Mouse (Mus musculus) left cerebral cortex, postnatal 36 days (tissue): ENCODE data around the gene Pid1. TPM values are rescaled to one million over a fixed set of nuclear protein-coding genes. Genes with fewer than 3 reads are reported as not detected.
A peak's percentile ranks its signal among the peaks of the same experiment; 100 is the strongest.
"Not testable (repeated sequence)": the region's sequence is repeated elsewhere in the genome, so short reads cannot be mapped to it uniquely, and the experiment has no call there.

ENCODE experiments used
- DNase-seq, 2 experiments: peaks; one replicate each; pipeline ENCODE4 v3.0.0; 2021 to 2022; ENCODE audit warnings: low spot score in 2 of 2, mixed read lengths in 1 of 2
- intact Hi-C: fragments of 180-260 bp; cut with DNase I; formaldehyde crosslinking; loops from one replicate; pipeline ENCODE4 v1.15.1; 2025
- total RNA-seq, 2 experiments: library from RNA; stranded (reverse); gene quantifications; 2 replicates each; pipeline ENCODE4 v1.2.3; 2021

Gene Pid1
- total RNA-seq, 2 experiments from 2014 or later: 38.0 to 54.5 TPM

DNA sequence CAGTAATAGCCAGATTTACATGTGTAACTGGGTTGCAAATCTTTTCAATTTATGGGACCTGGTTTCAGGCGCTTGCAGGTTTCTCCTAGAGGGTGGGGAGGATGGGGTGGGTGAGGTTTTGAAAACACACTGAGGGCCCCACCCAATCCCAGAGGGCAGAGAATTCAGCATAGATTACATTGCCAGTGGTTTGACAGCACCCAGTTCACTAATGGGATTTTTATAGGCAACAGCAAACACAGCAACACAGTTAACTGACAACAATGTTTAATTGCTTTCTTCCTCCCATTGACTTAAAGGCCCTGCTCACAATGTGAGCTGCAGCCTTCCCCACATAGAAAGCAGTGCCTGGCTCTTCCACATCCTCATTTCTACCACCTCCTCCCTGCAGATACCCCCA lies 1.8 kb downstream of the Pid1 start:
- DNase-seq: no peak
- intact Hi-C loops: no loop called here

DNA sequence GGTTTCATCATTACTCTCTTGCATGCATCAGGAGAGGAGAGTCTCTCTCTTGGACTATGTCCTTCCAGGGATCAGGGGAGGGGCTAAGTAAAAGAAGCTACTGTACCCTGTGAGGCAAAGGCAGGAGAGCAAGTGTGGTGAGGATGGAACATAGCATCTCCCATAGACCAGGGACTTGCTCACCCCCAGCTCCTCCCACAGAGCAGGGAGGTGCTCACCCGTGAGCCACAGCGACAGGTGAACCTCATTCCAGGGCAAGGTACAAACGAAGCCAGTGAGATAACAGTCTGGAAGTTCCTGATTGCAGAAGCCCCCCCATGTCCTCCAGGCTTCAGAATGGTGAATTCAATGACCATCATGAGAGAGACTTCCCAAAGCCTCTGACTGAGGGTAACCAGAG lies 2.6 kb downstream of the Pid1 start:
- intact Hi-C loops: no loop called here
- DNase-seq: no peak

DNA sequence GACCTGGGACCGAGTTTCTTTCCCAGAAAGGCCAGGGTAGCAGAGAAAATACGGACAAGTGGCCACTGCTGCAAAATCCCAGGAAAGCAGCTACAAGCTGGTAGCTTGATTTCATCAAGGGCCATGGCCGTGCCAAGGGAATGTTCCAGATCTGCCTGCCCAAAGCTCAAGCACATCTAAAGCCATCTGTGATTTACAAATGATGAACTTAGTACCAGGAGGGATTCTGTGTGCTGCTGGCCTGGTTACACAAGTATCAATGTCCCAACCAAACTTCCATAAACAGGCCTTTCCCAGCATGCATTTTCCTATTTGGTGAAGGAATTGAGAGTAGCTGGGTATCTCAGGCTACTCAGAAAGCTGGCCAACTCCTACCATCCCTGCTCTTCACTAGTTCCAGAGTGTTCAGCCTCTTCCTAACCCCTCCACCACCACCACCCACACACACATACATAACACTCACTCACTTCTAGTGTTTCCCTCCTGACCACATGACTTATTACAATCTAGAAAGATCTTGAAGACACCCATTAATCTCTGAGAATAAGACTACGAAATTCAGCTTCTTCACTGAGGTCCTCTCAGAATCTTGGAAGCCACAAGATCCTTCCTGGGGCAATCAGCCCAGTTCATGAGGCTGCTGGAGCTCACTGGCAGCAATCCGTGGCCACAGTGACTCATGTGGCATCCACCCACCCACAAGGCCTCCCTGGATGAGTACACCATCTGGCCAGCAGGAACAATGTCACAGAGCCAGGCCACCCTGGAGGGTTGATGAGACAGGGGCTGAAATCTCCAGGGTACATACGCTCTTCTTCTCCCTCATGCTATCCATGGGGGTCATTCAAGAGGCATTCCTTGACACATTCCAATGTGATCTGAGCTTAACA lies 4.1 kb downstream of the Pid1 start:
- intact Hi-C loops: no loop called here

DNA sequence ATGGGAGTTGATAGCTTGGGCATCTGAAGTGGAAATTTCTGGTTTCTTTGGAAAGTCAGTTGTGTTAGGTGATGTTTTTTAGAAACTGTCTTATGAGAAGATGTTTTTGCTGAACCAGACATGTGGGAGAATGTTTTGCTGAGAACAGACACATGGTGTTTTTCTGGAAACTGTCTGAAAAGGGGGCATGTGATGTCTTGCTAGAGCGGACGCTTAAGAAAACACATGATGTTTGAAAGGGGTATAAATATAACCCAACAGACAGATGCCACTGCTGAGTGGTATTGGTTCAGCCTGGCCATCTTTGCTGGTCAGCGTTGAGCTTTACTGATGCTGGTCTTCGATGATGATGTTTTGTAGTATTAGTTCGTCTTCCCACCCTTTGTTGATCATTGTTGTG lies 6.8 kb downstream of the Pid1 start:
- intact Hi-C loops: no loop called here
- no peak for DNase-seq

More for the DNA sequence above, 4.1 kb downstream of the Pid1 start:
- DNase-seq: no peak

DNA sequence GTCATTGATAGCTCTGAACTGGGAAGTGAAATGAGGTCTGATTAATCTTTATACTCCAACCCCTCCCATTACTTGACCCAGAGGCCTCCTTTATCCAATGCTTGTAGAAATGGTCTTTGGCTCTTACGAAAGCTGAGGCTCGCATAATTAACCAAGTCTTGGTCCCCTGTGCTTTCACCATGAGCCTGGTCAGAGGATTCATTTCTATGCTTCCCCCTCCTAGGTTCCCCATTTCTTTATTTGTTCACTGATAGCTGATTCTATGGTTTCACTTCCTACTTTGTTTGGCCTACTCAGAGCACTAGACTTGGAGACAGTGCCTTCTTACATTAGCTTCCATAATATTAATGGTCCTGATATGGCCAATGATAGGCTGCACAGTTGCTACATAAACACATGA lies 13.7 kb downstream of the Pid1 start:
- intact Hi-C loops: no loop called here
- no peak for DNase-seq

DNA sequence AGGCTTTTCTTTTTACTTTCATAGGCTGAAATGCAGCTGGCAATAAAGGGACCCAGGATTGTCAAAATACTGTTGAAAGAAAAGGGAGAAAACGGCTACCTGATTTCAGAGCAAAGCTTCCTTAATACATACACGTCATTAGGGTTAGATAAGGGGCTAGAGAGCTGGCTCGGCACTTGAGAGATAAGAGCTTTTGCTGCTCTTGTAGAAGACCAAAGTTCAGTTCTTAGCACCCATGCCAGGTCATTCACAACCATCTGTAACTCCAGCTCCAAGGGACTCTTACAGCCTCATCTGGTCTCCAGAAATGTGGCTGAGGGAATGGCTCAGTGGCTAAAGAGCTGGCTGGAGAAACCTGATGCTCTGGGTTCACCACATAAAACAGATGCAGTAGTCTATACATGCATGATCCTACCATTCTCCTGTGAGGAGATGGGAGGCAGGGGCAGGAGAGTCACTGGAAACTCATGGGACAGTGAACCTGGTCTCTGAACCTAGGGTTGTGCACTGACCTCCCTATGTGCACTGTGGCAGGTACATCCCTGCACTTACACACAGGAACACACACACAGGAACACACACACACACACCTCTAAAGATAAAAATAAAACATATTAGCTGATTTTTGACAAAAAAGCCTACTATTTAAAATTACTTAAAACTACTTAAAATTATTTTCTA lies 16.0 kb downstream of the Pid1 start:
- DNase-seq: no peak
- intact Hi-C loops: no loop called here

DNA sequence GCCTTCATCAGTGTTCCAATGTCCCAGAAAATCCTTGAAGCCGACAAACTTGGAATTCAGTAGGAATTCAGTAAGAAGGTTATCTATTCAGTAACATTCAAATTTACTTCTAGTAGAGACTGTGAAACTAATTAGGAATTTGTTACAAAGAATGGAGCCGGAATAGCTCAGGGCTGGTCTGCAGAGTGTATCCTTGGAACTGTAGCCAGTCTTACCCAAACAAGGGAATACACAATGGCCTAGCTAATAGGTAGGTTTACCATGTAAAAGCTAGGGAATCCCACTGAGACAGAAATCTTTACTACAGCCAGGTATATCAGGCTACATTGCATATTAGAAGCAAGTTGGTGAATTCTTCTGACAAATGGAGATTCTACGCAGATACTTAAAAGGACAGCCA lies 31.2 kb downstream of the Pid1 start:
- intact Hi-C loops, DNase-seq: not testable (repeated sequence)

DNA sequence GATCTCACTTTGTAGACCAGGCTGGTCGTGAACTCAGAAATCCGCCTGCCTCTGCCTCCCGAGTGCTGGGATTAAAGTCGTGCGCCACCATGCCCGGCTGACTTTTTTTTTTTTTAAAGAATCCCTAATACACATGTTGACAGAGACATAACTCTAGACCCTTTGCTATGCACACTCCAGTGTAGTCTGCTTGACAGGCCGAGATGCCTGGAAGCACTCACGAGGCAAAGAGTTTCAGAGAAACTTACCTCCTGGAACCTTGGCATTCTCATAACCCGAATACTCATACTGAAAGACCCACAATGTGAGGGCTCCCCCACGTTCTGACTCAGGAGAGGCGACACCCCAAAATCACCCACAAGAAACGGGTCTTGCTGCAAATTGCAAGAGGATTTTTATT lies 32.1 kb downstream of the Pid1 start:
- DNase-seq, intact Hi-C loops: not testable (repeated sequence)

DNA sequence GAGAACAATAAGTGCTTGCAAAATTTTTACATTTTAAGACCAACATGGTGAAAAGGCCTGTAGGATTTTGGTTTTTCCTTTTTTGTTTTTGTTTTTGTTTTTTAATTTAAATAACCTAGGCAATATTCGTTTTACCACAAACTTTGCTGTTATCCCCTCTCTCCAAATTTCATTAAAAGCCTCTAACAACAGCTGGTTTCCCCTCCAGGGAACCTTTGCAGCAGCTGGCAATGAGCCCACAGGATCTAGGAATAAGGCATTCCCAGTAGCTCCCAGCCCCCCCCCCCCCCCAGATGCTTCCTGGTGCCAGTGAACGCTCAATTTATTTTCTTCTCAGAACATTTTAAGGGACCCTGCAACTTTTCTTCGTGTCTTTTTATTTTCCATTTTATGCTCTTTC lies 38.7 kb downstream of the Pid1 start:
- intact Hi-C loops: no loop called here
- no peak for DNase-seq

DNA sequence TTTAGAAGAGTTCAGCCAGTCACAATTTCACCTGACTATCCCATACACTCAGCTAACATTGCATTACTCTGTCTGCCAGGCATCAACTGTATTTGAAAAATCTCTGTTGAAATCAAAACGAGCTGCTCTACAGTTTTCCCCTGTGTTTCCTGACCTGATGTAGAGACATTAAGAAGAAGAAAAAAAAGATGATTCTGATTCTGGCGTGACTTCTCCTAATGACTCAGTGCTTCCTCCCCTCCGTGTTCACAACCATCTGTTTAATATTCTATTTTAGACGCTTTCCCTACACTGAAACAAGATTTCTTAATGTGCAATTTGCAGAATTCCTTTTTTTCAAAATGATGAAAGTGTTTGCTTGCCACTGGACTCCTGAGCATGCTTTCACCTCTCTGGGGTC lies 42.7 kb downstream of the Pid1 start:
- intact Hi-C loops: no loop called here
- no peak for DNase-seq

DNA sequence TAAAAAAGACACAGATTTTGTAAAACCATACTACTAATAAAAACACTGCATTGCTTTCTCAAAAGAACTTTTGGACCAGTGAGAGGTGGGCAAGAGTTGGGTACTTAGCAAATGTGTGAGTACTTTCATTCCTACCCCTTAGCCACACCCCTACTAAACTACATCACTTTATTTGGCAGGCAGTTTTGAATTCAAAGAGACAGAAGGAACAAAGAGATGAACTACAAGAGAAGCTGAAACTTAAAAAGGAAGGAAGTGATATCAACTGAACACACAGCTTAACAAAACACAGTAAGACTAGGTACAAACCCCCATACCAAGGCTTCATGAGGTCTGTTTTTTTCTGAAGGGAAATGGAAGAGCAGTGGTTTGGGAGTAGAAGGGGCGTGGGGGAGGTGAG lies 45.4 kb downstream of the Pid1 start:
- intact Hi-C loops: no loop called here
- no peak for DNase-seq

DNA sequence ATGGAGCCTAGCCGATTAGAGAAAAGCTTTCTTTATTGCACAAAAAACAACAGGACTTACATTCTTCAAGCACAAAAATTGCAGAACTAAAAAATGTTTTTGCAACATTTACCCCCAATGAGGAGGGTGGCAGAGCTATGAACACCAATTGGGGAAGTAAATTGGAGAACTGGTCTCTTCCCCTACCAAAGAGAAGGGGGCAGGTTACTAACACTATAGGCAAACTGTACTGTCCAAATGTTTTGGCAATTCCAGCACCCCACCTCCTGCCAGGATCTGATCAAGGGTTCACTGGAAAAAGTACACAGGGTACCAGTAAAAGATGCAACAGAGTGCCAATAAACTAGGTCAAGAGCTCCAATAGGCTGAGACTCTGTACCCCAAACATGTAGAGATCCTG lies 46.2 kb downstream of the Pid1 start:
- intact Hi-C loops: no loop called here
- DNase-seq: no peak

DNA sequence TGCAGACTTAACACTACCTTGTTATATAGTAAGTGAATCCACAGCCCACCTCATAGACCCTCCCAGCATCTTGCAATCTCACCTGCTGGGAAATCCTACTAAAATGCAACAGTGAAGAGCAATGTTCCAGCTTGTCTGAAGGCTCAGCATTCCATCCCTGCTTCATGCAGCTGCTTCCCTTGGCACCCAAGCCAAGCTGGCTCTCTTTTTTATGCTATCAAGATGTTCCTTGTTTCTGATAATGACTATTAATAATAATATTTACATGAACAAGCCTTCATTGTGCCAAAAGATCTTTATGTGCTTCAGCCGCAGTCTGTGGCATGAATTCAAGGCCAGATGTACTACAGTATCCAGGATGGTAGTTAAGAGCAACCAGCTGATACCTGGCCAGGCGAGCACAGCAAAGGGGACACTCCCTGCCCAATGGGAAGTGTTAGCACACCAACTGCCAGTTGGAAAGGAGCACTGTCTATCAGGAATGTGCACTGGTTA lies 54.0 kb downstream of the Pid1 start:
- DNase-seq: no peak
- intact Hi-C loops: no loop called here

DNA sequence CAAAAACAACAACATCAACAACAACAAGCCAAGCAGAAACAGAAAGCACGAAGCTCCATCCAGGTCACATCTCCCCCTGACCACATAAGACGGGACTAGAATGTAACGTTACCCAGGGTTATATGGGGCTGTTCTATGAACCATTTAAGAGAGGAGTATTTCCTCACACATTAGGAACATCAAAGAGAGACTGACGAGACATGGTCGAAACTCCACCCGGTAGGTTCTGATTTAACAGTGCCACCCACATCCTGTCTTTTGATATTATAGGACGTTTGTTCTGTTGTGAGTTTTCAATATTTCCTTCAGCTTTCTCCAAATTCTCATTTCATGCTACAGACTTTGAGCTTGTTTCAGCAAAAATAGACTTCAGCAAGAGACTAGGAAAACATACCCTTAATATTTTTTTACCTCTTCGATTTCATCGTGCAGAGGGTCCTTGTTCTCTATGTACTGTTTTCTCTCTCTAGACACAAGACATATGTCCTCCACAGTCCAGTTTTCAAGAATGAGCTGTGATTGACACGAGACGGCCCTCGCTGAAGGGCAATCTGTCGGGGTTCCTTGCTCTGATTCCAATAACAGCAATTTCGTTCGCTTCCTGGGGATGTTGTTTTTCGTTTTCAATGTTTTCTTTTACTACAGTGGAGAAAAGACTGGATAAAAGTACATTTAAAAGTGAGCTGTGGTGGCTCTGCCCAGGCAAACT lies 58.1 kb downstream of the Pid1 start:
- intact Hi-C loops: no loop called here
- DNase-seq: no peak

DNA sequence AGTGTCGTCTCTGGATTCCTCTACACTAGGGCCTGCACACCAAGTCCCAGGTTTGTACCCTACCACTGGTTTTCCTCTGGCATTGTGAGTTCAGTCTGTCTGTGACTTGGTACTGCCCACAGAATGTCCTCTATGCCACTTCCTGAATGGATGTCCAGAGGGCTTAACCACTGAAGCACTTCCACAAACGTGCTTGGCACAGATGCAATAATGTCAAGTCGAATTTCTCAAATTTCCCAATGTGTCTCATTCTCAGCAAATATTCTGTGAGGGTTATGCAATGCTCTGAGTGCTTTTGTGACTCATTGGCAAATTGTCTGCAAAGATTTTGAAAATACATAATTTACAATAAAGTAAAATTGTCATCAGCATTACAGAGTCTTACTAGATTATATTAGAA lies 61.2 kb downstream of the Pid1 start:
- intact Hi-C loops: no loop called here
- no peak for DNase-seq

DNA sequence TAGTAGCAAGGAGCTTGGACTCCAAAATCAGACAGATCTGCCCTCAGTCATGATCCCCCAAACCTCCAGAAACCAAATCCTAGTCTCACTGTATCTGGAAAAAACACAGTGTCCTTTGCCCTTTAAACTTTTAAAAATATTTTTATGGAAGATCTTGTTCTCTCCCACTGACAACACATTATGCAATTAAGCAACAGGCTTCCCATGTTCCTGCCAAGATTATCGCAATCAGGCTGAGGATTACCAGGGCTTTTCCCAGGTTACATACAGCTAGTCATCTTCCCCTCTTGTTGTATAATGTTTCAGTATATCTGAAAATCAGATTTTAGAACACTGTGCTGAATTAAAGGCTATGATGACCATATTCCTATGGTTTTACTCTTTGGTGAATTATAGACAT lies 64.3 kb downstream of the Pid1 start:
- DNase-seq: no peak
- intact Hi-C loops: no loop called here

DNA sequence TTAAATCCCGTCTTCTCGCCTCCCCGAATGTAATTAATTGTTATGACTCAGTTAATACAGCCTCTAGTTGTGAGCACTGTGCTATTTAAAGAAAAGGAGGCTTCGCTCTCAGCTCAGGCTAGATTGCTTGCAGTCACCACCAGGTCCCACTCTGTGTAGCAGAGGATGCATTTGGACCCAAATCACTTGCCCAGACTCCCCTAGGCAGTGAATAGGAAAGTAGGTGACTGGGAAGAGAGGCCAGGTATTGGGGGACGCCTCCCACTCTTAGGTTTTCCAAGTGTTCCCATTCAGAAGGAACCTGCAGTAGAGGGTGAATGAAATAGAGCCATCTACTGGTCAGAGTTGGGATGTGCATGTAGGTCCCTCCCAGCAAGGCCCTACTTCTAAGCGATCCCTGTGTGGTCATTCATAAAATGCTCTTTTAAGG lies 77.3 kb downstream of the Pid1 start:
- intact Hi-C loops: loop anchor here (10.0 kb wide), 5 partner anchors 132 to 542 kb away; partner anchors contain the start of gene Dner
- peak; percentile 58 to 71 for DNase-seq

DNA sequence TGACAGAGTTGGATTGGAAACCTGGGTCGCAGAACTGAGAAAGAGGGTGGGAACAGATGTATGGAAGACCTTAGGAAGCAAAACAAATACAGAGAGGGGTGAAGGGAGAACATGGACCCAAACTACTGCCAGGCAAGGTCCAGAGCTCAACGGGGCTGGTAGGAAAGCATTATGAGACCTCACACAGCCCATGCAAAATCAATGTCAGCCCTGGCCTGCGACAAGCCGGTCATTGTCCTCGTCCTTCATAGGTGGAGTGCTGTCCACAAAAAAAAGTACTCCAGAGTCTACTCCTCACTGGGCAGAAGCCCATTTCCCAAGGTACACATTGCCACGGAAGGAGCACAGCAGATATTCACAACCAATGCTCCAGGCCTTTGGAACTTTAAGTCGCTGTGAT lies 78.4 kb downstream of the Pid1 start:
- no peak for DNase-seq

DNA sequence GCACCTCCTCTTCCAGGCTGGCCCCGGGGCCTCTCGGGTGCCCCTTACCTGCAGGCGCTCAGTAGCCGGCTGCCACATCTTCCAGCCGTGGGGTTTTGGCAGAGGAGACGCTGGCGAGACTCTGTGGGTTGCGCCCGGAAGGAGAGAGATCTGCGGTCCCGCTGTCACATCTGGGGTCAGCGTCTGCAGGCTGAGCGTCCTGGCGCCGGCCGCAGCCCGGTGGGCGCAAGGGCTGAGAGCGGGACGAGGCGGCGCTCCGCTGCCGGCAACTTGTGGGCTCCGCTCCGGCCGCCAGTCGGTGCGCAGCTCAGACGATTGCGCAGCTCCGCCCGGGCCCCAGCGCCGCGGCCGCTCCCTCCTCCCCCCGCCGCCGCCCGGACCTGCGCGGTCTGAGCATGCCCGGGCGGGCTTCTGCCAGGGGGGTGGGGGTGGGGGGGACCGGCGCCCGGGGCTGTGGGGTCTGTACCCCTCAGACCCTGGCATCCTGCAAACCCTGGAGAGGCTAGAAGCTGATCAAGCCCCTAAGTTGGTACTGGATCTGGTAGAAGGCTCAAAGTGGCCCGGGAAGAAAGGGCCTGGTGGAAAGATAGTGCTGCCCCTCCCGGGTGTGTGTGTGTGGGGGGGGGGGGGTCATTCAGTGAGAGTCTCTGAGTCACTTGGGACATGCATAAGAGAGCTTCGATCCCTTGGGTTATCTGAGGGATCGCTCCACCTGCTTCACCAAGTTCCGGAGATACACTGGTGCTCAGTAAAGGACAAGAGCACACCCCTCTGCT lies 79.5 kb downstream of the Pid1 start:
- peak; percentile 64 to 74 for DNase-seq
- intact Hi-C loops: loop anchor here (10.0 kb wide), 5 partner anchors 130 to 540 kb away; partner anchors contain the start of gene Dner

More for the DNA sequence above, 78.4 kb downstream of the Pid1 start:
- intact Hi-C loops: loop anchor here (10.0 kb wide), 5 partner anchors 131 to 541 kb away; partner anchors contain the start of gene Dner
